Mouse (Mus musculus) c-Kit-positive CD71-positive TER-119-negative erythroid progenitor cells, embryonic 14.5 days (primary cell): ENCODE results near the gene Mxi1.

ENCODE experiments used
- DNase-seq: peaks from one replicate; pipeline ENCODE4 v3.0.0-alpha.2; 2013; ENCODE audit warnings: low read depth

Gene Mxi1

DNA sequence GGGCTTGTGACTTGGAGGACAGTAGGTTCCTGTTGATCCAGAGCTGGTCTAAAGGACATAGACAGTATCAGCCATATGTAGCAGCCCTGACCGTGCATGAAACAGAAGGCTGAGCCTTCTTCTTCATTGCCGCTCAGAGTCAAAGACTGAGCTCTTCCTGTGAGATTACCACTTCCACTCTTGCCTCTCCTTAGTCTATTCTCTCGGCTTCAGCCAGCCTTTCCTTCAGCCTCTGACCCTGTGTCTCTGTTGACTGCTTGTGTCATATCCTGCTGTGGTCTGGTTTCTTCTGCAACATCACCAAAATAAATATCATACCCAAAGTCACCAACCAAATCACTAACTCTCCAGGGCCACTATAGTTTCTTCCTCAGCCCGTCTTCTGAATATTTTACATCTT, 88.9 kb downstream of the Mxi1 start:
- DNase-seq = no peak

DNA sequence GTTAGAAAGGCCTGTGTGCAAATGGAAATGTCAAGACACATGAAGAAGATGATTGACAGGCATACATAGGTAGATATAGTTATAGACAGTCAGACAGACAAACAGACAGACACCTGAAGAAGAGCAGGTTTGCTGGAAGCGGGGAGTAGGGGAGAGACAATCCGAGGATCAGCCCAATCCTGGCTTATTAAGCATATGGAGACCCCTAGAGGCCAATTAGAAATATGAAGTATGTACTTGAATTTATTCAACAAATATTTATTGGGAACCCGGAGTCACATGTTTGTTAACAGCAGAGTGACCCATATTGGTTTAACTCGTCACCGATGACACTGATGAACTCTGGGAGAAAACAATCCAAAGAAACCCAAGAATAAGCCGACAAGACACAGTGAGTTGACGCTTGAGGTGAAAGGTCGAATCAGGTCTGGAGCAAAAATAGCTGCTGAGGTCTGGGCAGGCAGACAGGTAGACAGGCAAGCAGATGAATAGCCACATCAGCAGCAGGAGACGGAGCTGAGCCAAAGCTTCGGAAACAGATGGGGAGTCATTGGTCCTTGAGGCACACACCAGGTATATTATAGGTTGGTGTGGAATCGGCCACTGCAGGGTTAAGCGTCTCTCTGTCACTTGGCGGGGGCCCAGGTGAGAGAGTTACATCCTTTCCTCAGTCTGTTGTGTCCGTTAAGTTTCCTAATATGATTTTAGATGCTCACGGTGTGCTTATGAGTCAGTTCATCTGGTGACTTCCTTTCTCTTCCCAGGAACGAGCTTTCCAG, 90.2 kb downstream of the Mxi1 start:
- DNase-seq = no peak

DNA sequence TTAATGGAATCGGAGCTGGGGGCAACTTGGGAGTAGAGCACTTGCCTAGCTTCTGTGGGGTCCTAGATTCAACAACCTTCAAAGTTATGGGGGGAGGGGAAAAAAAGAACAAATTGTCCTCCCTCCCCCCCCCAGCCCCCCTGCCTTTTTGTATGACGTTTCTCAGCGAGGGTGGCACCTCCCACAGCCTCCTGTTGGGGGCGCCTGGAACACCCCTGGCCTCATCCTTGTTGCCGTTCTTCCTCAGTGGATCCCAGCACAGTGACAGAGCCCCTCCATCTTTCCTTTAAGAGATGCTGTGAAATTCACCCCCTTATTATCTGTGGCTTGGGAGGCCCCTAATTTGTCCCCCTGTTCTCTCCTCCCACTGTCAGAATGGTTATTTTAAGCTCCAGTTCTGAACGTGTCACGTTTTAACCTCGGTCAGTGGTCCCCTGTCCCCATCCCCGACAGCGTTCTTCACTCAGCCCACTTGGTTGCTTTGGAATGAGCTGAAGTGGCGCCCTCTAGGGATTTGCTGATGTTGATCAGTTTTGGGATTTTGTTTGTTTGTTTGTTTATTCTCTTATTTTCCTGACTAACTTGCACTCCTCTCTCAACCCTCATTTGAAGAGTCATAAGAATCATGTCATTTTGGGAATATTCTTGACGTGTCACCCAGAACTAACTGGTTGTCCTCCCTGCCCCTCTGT, 92.6 kb downstream of the Mxi1 start:
- no peak for DNase-seq

DNA sequence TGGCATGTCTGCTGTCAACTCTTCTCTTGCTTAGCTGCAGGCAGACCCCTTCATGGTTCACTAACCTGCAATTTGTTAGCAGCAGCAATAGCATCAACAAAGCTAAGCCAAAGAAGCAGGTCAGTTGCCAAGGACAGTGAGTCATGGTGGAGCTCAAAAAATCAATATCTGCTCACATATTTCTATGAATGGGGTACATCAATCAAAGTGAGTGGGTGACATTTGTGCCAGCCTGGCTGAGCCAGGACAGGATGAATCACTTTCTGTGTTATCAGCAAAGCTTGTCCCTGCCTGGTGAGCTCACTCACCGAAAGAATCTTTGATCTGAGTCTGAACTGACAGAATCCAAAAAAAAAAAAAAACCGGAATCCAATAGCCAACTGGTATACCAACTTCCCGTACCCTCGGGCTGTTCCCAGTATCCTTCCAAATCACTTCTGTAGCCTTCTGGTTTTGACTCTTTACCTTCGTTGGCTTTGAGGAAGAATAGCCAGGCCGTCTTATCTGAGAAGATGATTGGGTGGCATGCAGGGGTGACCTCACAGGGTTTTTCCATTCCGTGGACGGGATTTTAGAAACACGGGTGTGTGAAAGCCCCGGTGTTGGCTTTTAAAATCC, 94.0 kb downstream of the Mxi1 start:
- DNase-seq = no peak

DNA sequence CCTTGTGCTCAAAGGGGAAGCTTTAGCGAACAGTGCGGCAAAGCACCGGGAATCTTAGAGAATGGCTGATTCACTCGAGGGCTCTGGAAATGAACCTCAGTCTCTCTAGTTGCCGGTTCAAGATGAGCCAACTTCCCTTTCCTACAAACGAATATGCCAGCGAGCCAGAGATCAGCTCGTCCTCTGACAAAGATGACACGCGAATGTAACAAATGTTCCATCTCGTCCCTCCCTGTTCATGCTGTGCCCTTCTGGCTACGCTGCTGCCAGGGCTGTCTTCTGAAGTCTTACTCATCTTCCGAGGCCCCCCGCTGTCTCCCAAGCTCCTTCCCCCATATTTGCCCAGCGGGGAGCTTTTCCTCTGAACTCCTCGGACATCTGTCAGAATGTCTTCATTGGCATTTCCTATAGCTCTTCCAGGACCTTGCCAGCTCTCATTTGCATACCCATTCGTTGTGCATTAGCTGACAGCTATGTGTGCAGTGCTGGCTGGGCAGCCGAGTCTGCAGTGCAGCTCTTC, 94.6 kb downstream of the Mxi1 start:
- DNase-seq = no peak

DNA sequence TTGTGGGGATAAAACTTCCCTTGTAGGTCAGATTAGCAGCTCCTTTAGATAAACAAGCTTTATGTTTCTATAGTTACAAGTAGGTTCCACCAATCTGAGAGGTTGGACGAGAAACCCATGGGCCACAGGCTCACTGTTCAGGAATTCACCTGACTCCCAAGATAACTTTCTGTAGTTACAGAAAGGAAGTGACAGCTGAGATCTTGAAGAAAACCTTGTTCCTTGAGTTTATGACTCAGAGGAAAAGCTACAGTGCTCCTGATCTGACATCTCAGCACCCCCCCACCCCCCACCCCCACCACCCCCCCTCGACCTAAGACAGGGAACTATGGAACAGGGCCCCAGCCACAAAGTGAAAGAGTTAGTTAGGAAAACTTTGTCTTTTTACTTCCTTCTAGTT, 95.5 kb downstream of the Mxi1 start:
- no peak for DNase-seq

DNA sequence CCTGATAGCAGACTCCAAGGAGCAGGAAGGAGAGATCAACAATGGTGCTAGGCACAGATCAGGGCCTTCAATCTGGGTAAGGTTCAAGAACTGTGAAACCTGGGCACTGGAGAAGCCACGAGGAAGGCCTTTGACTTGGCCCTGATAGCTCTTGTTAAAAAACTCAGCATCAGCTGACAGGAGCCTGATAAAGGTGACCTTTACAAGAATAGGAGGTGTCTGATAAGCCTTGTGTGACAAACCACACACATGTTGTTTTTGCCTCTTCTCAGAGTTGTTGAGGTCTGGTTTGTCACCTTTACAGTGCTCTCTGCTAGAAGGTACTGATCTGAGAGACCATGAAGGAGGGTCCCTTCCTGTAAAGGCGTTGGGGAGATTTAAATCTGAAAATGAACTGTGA, 97.0 kb downstream of the Mxi1 start:
- DNase-seq = no peak

DNA sequence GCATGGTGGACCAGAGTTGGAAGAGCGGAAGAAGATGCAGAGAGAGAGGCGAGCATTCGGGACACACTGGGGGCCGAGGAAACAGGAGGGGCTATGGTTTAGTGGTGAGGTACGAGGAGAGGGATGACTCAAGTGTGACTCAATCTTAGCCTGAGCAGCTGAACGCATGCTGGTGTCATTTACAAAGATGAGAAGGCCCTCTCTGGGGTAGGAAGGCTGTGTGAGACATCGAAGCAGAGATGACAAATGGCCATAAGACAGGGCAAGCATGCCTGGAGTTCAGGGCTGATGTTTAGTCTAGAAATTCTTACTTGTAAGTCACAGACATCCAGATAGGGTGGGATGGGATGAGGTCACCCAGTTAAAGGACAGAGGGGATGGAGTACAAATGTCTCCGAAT, 98.1 kb downstream of the Mxi1 start:
- no peak for DNase-seq

DNA sequence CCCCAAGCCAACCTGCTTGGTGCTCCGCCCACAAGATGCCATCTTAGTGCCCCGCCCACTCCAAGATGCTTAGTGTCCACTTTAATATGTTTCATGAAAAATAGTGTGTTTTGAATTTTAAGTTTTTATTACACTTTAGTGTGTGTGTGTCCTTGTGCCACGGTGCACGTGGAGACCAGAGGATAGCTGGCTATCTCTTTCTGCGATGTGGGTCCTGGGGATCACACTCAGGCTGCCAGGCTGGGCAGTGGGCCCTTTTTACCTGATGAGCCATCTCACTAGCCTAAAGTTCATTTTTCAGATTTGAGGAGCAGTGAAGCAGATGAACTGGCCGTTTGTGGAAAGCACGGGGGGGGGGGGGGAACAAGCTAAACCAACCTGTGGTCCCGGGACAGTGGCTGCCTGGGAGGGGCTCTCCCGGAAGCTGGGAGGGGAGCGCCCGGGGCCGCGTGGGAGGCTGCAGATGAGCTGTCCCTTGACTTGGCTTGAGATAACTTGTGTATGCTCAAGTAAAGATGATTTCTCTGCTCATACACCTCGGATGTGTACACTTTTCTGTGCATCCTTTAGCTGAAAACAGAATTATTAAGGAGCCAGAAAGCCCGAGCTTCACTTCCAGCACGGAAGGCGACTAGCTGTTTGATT, 99.5 kb downstream of the Mxi1 start:
- no peak for DNase-seq

DNA sequence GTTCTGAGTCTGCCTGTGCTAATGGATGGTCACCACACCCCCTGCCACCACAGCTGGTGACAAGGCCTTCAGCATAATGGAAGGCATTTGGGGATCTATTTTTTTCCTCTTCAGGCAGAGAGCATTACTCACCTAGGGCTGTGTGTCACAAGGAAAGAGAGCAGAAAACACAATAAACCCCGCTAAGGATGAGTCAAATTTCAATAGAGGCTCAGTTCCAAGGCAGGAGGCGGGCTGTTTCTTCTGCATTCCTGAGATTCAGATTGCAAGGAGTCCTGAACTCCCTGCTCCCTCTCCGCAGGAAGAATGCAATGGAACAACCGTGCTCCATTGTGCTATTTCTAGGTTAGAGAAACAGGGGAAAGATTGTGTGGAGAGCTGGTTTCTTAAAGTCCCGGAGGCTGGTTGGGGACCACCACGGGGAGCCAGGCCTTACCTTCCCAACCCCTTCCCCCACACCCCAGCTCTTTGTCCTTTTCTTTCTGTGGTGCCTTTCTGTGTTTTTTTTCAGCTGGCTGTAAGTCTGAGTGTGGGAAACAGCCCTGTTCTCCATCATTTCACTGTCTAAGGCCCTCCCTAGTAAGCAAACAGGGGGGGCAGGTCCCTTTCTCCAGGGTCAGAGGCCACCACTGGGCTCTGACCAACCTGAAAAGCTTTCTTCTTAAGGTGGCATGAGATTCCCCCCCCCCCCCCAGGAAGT, 102.0 kb downstream of the Mxi1 start:
- no peak for DNase-seq

DNA sequence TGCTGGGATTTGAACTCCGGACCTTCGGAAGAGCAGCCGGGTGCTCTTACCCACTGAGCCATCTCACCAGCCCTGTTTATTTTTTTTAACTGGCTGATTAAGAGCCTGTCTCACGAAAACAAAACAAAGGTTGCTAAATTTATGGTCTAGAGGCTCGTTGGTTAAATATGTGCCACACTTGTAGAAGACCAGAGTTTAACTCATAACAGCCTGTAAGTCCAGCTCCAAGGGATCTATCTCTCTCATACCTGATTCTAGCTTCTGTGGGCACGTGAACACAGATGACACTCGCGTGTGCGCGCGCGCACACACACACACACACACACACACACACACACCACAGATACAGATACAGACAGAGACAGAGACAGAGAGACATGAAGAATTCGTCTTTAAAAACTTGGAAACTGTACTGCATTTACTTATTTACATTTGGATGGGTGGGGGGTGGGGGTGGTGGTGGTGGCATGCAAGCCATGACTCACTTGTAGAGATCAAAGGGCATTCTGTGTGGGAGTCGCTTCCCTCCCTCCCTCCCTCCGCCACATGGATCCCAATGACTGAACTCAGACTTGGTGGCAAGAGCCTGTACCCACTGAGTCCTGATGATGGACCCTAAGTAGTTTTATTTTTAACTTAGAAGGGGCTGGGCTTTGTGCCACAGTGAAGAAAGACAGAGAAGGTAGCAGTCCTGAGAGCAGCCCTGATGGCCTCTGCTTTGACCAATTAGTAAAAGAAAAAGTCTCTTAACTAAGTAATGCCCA, 103.5 kb downstream of the Mxi1 start:
- DNase-seq = no peak

DNA sequence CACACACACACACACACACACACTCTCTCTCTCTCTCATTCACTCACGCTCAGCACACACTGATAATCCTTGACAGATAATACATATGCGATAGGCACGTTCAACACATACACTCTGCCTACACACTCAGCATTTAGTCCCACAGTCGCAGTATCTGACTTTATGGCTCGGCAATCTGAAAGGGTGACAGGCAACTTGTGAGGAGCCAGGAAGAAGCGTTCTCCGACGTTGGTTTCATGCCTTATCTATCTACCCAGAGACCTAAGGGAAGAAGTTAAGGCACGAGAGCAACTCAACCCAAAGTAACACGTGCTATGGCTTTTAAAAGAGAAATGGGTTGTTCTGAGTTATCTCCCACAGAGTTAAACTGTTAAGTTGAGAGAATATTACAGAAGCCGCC, 104.3 kb downstream of the Mxi1 start:
- peak; percentile 38 for DNase-seq

DNA sequence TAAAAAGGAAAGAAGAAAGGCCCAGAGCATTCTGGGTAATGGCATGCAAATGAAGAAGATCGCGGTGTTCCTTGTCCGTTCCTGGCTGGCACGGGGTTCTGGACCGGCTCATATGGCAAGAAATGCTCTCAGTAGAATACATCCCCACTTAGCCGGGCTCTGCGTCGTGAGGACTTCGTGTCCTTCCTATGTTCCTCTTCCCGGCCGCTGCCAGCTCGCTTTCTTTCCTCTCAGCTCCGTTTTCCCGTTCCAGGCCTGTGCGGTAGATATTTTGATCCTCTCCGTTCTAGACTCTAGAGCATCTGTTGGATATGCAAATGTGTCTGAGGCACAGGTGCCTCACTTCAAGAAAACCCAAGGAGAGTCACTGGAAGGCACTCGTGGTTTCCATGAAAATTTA, 104.9 kb downstream of the Mxi1 start:
- no peak for DNase-seq

DNA sequence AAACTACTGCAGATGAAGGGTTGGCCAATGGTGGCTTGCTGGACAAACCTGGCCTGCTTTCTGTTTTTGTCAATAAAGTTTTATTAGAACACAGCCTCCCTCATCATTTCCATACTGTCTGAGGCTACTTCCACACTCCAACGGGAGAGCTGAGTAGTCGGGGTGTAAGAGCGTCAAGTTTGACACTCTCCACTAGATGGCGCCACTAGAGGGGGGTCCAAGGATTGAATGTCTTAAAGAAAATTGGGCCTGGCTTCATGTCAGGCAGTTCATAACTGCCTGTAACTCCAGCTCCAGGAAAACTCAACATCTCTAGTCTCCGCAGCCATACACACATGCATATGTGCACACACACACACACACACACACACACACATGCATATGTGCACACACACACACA, 109.5 kb downstream of the Mxi1 start:
- DNase-seq = peak; percentile 75

DNA sequence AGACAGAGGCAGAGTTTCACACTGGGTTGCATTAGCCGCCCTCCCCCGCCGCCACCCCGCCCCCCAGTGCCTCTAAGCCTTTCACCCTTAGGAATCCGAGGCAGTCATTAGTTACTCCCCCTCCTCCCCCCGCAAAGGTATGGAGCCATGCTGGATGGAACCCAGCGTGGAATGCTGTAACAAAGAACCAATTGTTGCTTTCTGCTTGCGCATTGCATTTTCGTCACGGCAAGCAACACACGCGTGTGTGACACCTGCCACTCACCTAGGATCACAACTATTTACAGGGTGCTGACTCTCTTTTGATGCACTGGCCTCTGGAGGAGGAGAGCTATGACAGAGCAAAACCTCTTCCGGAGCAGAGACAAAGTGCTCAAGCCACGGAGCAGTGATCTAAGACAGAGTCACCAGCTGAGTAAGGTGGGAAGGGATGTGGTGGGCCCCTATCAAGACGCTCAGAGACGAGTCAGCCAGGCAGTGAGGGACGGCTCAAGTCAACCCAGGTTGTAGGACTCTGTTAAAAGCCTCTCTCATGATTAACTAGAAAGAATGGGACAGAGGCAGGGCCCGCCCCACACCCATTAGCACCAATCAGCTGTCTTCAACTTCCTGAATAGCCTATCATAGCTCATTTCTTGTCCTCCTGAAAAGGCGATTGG, 110.7 kb downstream of the Mxi1 start:
- DNase-seq = peak; percentile 73

DNA sequence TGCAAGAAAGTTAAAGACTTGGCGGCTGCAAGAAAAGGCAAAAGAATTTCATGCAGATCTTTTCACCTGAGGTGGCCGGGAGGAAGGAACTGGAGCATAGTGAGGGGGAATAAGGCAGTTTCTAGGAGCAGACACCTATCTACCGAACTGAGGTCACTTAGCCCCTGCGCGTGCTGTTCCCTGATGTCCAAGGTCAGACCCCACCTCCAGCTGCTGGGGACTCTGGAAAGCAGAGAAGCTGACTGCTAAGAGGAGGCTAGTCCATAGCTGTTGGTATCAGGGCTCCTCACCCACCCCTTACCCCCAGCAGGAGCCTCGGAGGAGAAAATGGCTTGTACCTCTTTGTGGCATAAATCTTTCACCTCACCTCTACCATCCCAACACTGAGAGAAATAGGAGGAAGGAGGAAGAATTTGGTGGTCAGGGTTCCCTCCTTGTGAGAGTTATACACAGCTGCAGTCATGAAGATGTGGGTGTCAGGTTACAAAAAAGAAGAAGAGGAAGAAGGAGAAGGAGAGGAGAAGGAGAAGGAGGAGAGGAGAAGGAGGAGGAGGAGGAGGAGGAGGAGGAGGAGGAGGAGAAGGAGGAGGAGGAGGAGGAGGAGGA, 111.4 kb downstream of the Mxi1 start:
- no peak for DNase-seq

DNA sequence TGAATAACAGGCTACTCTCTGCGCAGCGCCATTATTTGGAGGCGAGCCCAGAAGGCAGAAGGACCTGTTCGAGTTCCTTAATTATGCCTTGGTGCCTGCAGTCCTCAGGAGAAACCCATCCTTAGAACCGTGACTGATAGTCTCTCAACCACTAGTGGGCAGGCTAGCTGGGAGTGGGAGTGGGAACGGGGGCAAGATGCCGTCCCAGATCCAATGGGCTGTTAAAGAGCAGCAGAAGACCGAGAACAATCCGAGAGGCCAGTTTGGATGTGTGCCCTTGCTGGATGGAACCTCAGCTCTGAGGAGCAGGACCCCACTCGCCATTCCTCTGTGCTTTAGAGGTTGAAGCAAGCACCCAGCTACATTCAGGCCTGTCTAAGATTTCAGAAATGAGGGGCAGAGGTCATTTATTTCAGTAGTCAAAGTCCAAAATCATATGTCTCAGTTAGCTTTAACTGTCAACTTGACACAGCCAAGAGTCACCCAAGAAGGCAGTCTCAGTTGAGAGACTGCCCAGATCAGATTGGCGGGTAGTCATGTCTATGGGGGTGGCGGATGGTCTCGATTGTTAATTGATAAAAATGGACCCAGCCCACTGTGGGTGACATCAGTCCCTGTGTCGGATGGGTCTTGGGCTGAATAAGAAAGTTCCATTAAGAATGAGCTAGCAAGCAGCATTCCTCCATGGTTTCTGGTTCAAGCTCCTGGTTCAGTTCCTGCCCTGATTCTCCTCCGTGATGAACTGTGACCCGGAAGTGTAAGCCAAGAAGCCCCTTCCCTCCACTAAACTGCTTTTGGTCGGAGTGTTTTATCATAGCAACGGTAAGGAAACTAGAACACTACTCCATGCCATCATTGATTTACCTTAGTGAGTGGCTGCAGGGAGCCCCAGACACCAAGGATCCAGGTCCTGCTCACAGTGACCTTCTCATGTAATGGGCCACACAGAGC, 112.3 kb downstream of the Mxi1 start:
- DNase-seq = no peak

DNA sequence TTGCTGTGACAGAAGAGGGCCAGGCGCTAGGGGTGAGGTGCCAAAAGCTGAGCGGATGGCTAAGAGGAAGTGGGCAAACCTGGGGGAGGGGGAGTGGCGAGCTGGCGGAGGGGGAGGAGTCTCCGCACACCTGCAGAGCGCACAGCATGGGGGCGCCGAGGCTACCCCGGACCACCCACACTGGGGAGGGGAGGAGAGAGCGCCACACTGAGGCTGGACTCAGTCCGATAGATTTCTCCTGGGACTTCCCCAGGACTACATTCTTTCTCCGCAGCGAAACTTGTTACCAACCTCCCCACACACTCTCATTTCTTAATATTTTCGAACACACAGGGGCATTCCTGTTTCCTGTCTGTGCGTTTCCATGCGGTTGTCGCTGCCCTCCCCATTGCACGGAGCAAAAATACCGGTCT, 113.0 kb downstream of the Mxi1 start:
- DNase-seq = no peak

DNA sequence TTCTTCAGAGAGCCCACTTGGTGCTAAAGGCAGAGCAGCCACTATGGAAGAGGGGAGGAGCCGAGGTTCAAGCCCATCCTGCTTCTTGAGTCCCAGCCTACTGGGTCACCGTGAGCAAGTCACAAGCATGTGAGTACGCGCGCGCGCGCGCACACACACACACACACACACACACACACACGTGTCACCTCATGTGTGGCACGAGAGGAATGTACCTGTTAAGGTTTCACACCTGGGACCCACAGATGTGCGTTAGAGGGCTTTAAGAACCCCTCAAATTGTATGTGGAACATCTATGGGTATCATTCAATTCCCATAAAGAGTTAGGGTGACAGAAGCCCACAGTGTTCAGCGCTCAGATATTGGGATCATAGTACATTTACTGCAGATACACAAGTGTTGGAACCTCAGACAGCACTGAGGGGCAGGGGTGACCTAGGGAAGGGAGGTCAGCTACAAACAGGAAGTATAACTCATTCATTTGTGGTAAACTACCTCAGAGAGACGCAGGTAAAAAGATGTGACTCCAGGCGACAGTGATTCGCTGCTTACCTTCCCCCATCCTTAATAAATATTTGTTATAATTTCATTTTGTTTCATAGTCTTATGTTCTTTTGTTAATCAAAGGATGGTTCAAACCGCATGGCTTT, 113.6 kb downstream of the Mxi1 start:
- no peak for DNase-seq
